Mouse (Mus musculus) MN1 (cell line): Measurements from ENCODE around the gene Sap30l.
A peak's percentile ranks its signal among the peaks of the same experiment; 100 is the strongest.

Experiments
- DNase-seq: peaks from one replicate; pipeline ENCODE4 v3.0.0-alpha.2; 2016; ENCODE audit warnings: low spot score

The Sap30l gene

DNA sequence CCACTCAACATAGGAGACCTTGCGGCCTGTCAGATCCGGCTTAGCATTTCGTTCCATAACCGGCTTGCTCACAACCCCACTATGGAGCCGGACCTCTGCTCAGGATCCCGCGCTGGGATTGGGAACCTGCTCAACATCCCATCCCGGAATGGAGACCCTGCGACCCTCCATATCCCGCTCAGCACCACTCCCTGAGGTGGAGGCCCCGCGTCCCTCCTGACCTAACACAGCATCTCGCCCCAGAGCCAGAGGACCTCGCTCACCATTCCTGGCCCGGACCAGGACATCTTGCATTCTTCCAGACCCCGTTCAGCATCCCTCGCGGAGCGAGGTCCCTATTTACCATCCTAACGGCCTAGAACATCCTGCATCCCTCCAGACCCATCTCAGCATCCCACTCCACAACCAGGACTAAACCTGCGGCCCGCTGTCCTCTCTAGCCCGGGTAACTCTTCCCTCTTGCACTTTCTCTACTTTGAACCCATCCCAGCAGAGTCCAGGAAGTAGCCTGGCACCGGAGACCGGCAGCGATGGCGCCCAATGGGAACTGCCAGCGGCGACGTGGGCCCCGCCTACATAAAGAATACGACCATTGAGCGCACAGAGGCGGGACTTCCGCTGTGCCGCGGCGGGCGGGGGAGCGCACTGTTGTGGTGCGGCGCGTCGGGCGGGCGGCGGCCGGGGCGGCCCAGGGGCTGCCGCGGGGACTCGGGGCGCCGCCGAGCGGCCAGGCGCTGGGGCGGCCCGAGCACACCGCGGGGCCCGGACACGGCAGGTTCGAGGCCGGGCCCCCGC is at the start of gene Sap30l:
Sap30l (plus strand) TSS at position 667 of the 795 bp plus-strand sequence.
- peak; percentile 99 for DNase-seq

DNA sequence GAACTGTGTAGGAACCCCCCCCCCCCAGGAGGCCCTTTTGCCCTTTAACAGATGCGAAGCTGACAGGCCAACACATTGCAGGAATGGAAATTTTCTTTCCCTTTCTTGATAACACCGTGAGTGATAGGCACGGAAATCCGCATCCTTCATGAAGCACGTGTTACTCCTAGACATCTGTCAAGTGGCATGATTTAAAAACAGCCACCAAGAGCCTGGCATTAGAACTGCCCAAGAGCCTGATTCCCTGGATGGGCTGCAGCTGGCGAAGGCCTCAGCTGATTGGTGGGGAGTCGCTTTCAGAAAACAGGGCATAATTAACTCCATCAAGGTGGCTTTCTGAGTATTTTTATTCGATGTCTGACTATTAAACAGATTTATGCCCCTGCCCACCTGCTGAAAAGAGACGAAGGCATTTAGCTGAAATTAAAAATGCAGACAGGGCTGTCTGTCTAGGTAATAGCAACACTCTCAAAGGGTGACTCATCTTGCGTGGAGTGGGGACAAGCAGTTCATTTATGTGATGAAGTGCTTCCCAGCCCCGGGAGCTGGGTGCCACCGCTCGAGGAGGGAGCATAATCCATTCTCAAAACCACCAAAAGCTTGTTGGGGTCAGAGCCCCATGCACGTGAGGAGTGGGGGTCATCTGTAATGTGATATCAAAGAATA is 47.8 kb upstream of the Sap30l start:
- DNase-seq: no peak

DNA sequence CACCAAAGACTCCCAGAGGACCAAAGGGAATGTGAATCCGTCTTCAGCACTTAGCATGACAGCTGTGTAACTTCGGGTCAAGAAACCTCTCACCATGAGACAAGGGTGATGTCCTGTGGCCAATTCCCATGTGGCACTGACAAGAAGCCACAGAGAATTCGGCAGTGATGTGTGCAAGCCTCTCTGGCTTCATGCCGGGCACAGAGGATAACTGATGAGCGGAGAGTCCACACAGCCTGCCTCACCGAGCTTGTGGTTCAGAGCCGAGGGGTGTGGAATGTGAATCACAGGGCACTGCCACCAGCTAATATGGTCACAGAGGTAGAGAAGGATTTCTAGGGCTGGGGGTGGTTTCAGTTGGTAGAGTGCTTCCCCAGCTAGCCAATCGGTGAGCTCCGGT is 42.8 kb upstream of the Sap30l start:
- DNase-seq: no peak

DNA sequence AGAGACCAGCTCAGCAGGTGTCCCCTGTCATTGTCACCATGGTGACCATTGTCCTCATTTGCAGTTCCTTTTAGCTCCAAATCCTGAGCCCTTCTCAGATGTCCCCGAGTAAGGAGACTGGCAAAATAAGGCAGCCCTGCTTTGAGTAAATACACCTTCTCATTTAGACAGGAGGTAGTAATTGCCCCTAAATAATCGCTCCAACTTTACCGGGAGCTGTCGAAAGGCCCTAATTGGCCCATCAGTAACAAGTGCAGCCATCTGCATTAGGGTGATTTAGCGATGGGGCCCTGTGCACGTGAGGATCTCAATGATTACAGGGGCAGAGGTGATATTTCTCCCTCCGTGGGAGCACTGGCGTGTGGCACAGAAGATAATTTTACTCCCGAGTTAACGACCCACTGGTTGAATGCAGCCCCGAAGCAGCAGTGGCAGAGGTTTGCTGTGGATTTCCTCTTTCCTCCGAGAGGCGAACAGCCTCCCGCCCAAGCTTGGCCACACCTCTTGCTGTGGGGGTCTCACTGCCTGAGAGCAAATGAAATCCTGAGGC is 40.9 kb upstream of the Sap30l start:
- DNase-seq: no peak

DNA sequence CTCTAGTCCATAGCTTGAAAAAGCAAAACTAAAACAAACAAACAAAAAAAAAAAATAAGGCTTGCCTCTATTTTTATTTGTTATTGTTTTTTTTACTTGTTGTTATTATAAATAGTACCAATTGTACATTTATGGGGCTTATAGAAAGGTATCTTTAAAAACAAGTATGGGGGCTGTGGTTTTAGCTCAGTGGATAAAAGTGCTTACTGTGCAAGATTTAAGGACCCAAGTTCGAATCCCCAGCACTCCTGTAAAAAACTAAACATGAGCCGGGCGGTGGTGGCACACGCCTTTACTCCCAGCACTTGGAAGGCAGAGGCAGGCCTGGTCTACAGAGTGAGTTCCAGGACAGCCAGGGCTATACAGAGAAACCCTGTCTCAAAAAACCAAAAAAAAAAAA is 40.1 kb upstream of the Sap30l start:
- DNase-seq: no peak

DNA sequence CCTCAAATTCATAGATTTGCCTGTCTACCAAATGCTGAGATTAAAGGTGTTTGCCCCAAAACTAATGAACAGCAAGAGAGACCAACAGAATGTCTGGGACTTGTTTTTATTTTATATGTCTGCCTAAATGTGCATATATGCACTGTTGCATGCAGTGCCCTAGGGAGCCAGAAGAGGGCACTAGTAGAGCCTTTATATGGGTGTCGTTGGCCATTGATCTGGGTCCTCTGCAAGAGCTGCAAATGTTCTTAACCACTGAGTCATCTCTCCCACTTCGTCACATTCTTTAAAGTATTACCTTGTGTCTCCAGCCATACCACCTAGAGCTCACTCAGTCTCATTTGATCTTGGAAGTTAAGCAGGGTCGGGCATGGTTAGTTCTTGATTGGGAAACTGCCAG is 37.3 kb upstream of the Sap30l start:
- DNase-seq: no peak

DNA sequence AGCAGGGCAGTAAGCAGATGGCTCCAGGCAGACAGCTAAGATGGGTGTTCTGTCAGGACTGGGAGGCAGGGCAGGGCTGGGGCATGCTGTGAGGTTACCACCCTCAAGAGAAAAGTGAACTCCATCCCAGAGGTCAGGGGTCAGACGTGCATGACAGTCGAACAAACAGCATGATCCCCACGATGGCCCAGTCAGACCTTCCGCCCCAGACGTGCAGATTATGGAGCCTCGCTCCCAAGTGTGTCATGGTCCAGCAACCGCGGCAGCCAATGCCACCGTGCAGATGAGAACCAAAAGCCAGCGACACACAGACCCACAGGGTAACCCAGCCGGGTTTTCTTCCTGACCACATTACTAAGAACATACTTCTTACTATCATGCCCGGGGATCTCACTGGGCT is 34.8 kb upstream of the Sap30l start:
- DNase-seq: no peak

DNA sequence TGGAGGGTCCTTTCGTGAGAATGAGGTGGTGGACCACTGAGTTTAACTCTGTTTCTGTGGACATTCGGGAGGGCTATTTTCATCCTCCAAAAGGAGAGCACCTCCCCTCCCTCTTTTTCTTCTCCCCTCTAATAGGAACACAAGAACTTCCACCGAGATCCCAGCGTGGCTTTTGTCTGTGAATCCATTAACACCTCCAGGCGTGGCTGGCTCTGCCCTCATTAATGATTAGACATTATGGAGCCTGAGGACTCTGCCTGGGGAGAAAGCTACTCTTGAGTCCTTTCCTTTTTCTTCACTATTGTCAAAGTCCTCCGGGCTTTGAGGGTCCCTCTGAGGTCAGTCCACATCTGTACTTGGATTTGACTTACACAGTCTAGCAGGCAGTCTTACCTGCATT is 34.3 kb upstream of the Sap30l start:
- no peak for DNase-seq

DNA sequence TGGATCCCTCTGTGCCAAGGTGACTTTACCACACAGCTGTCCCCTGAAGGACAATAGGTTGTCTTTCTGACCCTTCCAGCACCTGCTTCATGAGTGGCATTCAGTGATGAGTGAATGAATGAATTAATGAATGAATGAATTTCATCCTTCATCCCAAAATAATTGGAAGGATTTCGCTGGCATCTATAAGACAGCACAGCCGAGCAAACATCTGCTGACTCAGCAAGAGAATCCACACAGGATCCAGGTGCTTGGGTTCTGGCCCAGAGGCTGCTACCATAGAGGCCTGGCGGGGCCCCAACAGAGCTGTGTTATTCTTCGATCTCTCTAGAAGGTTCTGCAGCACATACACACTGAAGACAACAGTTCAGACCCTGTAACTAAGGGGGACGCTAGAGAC is 30.7 kb upstream of the Sap30l start:
- no peak for DNase-seq

DNA sequence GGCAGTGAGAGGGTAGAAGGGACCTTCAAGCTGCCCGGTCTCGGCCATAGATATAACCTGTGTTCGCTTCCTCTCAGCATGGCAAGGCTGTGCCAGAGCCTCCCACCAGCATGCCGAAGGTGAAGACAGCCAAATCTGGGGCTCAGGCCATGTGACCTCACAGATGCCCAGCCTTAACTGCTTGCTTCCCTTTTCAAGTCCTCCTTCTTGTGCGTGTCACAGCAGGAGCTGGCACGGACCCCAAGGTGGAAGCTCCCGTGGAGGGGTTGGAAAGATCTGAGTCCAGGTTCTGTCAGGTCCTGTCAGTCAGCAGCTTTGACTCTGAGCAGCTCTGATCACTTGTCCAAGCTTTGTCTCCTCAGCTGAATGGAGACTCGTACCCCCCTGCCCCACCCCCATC is 29.8 kb upstream of the Sap30l start:
- no peak for DNase-seq

DNA sequence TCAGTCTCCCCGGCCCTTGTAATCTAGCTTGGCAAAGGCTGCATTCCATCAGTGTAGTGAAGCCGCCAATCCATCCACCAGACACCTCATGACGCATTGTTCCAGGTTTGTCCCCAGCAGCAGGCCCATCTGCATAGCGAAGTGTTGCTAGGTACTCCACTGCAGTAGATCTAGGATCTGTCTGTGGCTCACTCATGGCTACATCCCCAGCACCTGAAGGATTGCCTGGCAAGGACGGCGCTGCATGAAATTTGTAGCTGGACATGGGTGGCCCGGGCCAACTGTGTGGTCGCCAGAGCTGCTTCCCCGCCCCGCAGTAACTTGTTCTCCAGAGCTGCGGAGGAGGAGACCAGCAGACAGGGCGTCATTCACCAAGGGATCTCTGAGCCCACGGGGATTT is 28.0 kb upstream of the Sap30l start:
- DNase-seq: no peak

DNA sequence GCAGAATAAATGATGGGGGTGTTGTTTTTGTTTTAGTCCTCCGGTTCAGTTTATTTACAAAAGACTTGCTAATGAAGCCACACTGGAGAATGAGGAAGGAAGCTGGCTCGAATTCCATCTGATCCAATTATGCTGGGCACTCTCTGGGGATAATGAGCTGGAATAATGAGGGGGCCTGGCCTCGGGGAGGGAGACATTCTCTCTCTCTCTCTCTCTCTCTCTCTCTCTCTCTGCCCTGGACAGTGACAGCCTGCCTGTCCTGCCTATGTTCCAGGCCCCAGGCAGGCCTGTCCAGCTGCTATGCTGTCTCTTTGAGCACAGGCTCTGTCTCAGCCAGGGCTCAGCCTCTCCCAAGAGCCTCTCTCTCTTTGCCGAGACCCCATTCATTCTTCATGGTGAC is 27.5 kb upstream of the Sap30l start:
- DNase-seq: no peak

DNA sequence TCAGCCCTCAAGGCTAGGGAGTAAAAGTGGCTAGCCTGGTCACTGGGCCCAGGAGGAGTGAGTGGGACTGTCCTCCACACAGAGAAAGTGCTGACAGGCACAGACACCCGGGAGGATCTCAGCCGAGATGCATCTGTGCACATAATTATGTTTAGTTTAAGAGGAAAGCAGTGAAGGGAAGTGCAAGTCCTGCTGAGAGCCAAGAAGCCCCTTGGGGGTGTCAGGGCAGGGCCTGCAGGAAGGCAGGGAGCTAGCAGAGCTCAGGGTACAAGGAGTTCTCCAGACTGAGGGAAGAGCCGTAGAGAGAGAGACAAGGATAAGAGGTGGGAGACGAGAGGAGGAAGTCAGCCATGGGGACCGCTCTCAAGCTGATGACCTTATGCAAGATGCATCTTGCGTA is 25.6 kb upstream of the Sap30l start:
- DNase-seq: no peak

DNA sequence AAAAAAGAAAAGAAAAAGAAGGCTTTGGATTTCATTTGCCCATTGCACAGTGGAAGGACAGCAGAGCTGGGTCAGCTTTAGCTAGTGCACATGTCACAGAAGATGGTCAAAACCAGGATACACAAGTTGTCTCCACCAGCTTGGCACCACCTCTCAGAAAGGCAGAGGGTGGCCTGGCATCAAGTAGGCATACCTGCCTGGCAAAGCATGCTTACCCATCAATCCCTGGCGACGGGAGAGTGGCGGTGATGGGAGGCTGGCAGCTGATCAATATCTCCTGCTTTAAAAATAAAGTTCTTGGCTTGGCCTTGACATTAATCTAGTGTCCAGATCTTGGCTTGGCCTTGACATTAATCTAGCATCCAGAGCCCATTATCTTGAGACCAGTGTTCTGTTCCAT is 24.9 kb upstream of the Sap30l start:
- no peak for DNase-seq

DNA sequence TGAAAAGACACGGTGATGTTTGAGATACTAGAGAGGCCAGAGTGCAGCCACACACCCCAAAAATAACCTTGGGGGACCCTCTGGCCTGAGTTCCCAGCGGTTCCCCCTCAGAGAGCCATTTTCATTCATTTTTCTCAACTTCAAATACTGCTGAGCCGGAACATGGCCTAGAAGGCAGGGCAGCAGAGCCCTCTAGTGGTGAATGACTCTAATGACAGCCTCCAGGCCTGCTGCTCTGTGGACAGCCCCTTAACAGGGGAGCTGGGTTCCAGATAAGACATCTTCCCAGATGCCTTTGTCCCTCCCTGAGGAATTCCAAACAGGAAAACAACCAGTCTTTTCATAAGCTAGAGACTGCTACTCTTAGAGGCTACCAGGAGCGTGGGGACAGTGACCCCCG is 23.1 kb upstream of the Sap30l start:
- peak; percentile 86 for DNase-seq

DNA sequence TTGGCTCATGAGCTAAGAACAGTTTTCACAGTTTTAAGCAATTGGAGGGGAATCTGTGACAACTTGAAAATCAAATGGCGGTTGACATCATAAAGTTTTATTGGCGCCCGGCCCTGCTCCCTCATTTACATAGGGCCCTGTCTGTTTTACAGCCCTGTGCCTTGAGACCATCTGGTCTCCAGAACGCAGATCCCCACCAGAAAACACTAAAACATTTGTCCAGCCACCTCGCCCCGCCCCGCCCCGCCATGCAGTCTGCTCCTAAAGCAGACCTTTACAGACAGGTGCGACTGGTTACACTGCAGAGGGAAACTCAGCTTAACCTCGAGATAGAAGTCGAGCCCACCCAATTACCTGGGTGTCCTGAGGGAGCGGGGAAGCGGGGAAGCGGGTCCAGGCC is 21.6 kb upstream of the Sap30l start:
- DNase-seq: no peak

DNA sequence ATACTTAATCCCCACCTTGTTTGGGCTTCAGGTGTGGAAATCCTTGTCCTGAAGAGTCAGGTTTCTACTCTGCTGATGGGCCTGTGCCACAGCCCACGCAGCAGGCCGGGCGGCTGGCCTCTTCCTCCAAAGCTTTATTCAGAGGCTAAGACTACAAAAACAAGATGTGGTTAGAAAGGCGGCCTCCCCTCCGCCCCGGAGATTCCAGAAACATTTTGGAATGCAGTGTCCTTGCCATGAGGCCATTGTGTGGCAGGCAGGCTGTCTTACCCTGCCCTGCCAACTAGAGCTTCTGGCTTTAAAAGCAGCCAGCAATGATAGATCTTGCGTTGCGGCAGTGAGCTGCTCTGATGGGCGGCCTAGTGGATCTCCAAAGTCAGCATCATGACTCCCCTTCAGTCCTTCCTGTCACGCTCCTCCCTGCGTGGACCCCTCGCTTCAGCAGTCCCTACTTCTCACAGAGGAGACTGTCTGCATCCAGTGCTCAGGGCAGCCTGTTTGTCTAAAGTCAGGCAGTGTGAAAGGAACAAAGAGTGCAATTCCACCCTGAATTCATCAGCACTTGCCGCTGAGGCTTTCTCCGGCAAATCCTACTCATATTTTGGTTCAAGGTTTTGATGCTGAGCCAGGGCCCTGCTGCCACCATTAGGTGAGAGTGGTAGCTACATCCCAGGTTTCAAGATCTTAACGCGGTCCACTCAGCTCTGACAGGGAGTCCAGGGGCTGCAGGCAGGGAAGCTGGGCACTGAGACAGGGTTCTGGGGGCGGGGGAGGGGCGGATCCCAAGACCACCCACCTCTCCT is 14.6 kb upstream of the Sap30l start:
- peak; percentile 49 for DNase-seq

DNA sequence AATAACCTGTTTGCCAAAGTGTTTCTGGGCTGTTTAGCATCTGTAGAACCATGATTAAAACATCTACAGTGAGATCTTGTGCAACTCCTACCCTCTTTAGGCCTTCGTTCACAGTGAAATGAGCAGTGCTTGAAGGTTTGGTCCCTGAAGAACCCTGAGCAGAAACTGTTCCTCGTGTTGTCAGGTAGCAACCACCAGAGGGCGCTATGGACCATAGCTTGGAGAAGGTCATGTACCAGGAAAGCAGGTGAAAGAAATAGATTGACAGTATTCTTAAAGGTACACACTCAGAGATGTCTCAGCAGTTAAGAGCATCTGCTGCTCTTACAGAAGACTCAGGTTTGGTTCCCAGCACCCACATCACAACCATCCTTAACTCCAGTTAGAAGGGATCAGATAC is 13.5 kb upstream of the Sap30l start:
- DNase-seq: peak; percentile 57

DNA sequence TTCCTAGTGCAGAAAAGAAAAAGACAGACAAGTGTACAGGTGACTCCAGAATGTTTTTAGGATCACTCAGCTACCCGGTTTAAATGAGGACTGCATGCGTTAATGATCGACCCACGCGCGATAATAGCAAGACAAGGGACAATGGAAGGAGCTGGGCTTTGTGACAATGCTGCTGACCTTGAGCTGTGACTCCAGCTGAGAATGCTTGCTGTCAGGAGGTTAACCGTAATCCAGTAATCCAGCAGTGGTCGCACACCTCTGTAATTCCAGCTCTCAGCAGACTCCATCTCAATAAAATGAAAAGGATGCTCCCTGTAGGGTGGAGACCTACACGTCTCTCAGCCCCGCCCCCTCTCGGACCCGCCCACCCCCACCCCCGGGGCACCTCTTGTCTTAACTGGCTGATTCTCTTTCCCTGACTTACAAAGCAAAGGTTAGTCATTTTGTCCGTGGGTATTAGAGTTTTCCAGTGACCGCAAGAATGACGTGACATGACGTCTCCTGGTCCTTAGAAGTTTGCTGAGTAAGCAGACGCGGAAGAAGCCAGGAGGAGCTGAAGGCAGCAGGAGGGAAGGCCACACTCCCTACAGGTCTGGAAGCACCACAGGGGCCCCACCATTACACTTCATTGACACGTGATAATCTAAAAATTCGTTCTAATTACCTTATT is 10.4 kb upstream of the Sap30l start:
- DNase-seq: peak; percentile 49

DNA sequence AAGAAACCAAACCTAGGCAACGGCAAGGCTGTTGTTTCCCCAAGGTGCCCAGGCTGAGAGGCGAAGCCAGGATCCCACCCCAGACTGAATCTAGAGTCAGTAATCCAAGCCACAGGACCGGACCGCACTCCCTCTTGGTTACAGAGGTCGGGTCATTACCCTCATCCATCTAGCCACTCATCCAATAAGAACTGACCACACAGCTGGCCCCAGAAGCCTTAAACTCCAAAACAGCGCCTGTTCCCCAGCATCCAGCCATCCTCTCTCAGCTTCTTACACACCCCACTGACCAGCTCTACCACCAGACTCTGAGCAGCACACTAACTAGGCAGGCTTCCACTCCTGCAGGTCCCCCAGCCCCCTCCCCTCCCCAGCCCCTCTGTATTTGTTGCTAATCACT is 6.4 kb upstream of the Sap30l start:
- no peak for DNase-seq

DNA sequence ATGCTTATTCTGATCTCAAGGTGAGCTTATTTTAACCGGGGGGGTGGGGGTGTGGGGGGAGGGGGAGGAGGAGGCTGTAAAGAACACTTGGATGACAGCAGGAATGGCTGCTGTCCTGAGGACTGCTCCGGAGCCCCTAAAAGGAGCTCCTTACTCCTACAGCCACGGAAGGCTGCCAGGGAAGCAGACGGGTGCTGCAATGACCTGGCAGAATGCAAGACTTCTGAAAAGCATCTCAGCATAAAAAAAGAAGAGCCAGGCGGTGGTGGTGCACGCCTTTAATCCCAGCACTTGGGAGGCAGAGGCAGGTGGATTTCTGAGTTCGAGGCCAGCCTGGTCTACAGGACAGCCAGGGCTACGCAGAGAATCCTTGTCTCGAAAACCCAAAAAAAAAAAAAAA is 3.6 kb upstream of the Sap30l start:
- no peak for DNase-seq

DNA sequence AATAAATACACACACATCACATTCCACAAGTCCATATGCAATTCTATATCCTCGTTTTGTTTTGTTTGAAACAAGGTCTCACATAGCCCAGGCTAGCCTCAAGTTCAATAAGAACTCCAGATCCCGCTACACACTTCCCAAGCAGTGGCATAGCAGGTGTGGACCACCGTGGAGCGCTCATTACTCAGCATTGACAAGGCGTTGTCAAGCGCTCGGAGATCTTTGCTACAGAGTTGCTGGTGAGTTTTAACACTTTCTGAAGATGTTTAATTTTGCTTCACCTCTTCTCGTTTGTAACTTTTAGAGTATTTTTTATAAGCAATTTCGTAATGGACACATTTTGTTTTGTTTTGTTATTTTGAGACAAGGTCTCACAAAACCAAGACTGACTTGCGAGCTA is 2.0 kb upstream of the Sap30l start:
- no peak for DNase-seq
